In genomic region chr15:27583042-27583441, GRCm38 (mm10) we compare ENCODE assay signal across 8 mouse cellular contexts. TPM values are rescaled to one million over a fixed set of nuclear protein-coding genes. Genes with fewer than 3 reads are reported as not detected.
DNase-seq lines count a peak whose midpoint lies in the region; ATAC-seq lines count a peak whose summit lies in the region.
"Had no signal": no experiment of that assay in that cellular context is flagged by ENCODE, and none has a peak within 500 bp of the region (broad histone marks: within the 10 kb centered on the region; RNA-seq: fewer than 3 reads in every experiment).

No protein-coding gene starts in this region.

- no peaks in the 10 kb centered on the region for H3K9me3 ChIP-seq in liver, embryonic 12.5 days (replicated peaks)
- no peaks in the 10 kb centered on the region for H3K9me3 ChIP-seq in neural tube, embryonic 14.5 days (ENCODE audit: control insufficient read depth, low read length)
- H3K9me3 ChIP-seq: embryonic facial prominence, embryonic 15.5 days had no signal

- WGBS in liver, embryonic 12.5 days (ENCODE audit: insufficient replicate concordance), result 68% methylated on average over 4 of the region's 4 CpGs
- 84% methylated on average over 4 of the region's 4 CpGs for WGBS in neural tube, embryonic 14.5 days

- ATAC-seq in liver, embryonic 12.5 days, result no peak
- peak; percentile 59 for ATAC-seq in granulocyte monocyte progenitor cell, adult 5-6 weeks (replicated peaks; ENCODE audit: poor library complexity, severe bottlenecking)
- peak; percentile 44; the same call in 1 of the 2 replicates for ATAC-seq in neural tube, embryonic 14.5 days (ENCODE audit: low read depth)

- no peak overlapping the region for H3K4me2 ChIP-seq in liver, embryonic 12.5 days
- H3K4me2 ChIP-seq in neural tube, embryonic 14.5 days (ENCODE audit: low read depth, low read length), result no peak overlapping the region
- H3K4me2 ChIP-seq: embryonic facial prominence, embryonic 15.5 days had no signal

- no peak overlapping the region for H3K9ac ChIP-seq in liver, embryonic 12.5 days
- no peak overlapping the region for H3K9ac ChIP-seq in neural tube, embryonic 14.5 days (replicated peaks; ENCODE audit: low read depth, low read length)
- H3K9ac ChIP-seq: embryonic facial prominence, embryonic 15.5 days had no signal

- no peak overlapping the region for H3K4me3 ChIP-seq in liver, embryonic 12.5 days
- no peak overlapping the region for H3K4me3 ChIP-seq in neural tube, embryonic 14.5 days (ENCODE audit: low read depth, low read length)
- H3K4me3 ChIP-seq: embryonic facial prominence, embryonic 15.5 days had no signal

- no peaks in the 10 kb centered on the region for H3K27me3 ChIP-seq in liver, embryonic 12.5 days (replicated peaks)
- H3K27me3 ChIP-seq in neural tube, embryonic 14.5 days (ENCODE audit: control insufficient read depth, insufficient read depth, low read length), result no peaks in the 10 kb centered on the region
- H3K27me3 ChIP-seq: embryonic facial prominence, embryonic 15.5 days had no signal

- peaks cover 70% of the 10 kb centered on the region for H3K36me3 ChIP-seq in liver, embryonic 12.5 days
- no peaks in the 10 kb centered on the region for H3K36me3 ChIP-seq in neural tube, embryonic 14.5 days (ENCODE audit: control insufficient read depth, insufficient read depth, low read length)

- peak; percentile 63 for DNase-seq in liver
- peak; percentile 31 for DNase-seq in Muller cell, postnatal 12 days (ENCODE audit: inconsistent ontology term)
- peak; percentile 63 to 64 for DNase-seq in cerebellum, adult 18-20 months
- peak; percentile 67 to 68 for DNase-seq in left cerebral cortex, adult 18-20 months (ENCODE audit: low spot score in 2 of 2)

- H3K4me1 ChIP-seq in liver, embryonic 12.5 days, result no peaks in the 10 kb centered on the region
- no peaks in the 10 kb centered on the region for H3K4me1 ChIP-seq in neural tube, embryonic 14.5 days (ENCODE audit: control insufficient read depth, insufficient read depth, low read length)

- H3K27ac ChIP-seq in liver, embryonic 12.5 days, result no peak overlapping the region
- H3K27ac ChIP-seq in neural tube, embryonic 14.5 days (ENCODE audit: low read depth, low read length), result no peak overlapping the region
- H3K27ac ChIP-seq: embryonic facial prominence, embryonic 15.5 days had no signal

RNA-seq across cellular contexts. Expression of gene Otulin, which starts 47.5 kb away (rescaled TPM):
- 33.1 and 35.0 TPM in 2 replicates for polyA plus RNA-seq in liver, embryonic 12.5 days (2016; fragmentation: Nextera tagmentation; extraction: Ambion mirVana)
- total RNA-seq in granulocyte monocyte progenitor cell, adult 5-6 weeks (2014; fragmentation: Nextera tagmentation), result 55.0 and 74.2 TPM in 2 replicates
- total RNA-seq in granulocyte monocyte progenitor cell, adult 5-6 weeks (2017), result 41.3 and 50.3 TPM in 2 replicates
- total RNA-seq in left cerebral cortex, adult 18-20 months (2021), result 10 to 100 TPM; 19.7 to 21.5 TPM
- polyA plus RNA-seq in neural tube, embryonic 14.5 days (2014; fragmentation: Nextera tagmentation; extraction: Ambion mirVana), result 29.5 and 32.7 TPM in 2 replicates
